Mouse (Mus musculus): ENCODE measurements around the gene Stab1. TPM values are rescaled to one million over a fixed set of nuclear protein-coding genes. Genes with fewer than 3 reads are reported as not detected.

The Stab1 gene
- polyA plus RNA-seq, 1 experiment from 2014 or later: 32.3 TPM

- peaks cover 39% of the 10 kb centered on the region for H3K36me3 ChIP-seq
Observed at GRCm38 (mm10) chr14:31193791-31194190, 25.4 kb upstream of the Stab1 start.

DNA sequence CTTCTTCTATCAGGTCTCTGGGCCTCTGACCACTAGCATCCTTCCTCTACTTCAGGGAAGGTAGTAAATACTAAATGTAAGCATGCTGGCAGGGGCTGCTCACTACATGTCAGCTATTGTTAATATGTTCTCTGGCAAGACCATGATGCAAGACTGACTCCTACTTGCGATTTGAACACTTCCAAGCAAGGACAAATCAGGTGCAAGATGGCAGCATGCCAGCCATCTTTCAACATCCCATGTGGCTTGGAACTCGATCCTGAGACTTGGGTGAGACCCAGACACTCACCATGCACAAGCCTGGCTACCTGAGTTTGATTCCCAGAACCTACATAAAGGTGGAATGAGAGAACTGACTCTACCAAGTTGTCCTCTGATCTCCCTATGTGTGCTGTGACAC lies 23.5 kb upstream of the Stab1 start:
- H3K27ac ChIP-seq: no peak overlapping the region
- H3K9ac ChIP-seq: no peak overlapping the region
- ATAC-seq: no peak
- H3K9me3 ChIP-seq: no peaks in the 10 kb centered on the region
- no peak overlapping the region for H3K4me3 ChIP-seq (replicated peaks)
- no peak overlapping the region for H3K4me2 ChIP-seq (replicated peaks)
- 0 out of 2 replicates have a peak, but pooled peaks cover 6% of the 10 kb centered on the region for H3K4me1 ChIP-seq (replicated peaks)
- H3K36me3 ChIP-seq: peaks cover 52% of the 10 kb centered on the region
- no peaks in the 10 kb centered on the region for H3K27me3 ChIP-seq (replicated peaks)
- 71% methylated on average over 2 of the region's 2 CpGs for WGBS

More at GRCm38 (mm10) chr14:31193791-31194190, 25.4 kb upstream of the Stab1 start:
- Histone ChIP-seq H3K4me2 (replicated peaks) (no peak overlapping the region), H3K9me3 (no peaks in the 10 kb centered on the region), H3K4me3 (replicated peaks) (no peak overlapping the region), H3K4me1 (replicated peaks) (0 out of 2 replicates have a peak, but pooled peaks cover 8% of the 10 kb centered on the region), H3K9ac (no peak overlapping the region), H3K27me3 (replicated peaks) (no peaks in the 10 kb centered on the region), H3K27ac (no peak overlapping the region)
- WGBS: 67% methylated on average over 7 of the region's 7 CpGs
- no peak for ATAC-seq

DNA sequence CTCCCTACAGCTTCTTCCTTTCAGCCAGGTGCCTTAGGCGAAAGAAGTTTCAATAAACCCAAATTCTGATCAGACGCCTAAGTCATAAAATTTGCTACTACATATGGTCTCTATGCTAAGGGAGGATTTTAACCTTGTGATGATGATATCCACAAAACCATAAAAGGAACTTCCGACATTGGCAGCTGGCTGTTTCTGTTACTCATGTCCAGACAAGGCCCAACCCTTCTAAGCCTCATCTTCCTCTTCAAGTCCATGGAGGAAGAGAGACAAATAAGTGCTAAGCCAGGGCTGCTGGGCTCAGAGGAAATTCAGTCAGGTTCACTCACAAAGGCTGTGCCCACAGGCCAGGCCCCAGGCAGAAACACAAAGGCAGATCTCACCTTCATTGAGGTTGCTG lies 20.9 kb upstream of the Stab1 start:
- no peaks in the 10 kb centered on the region for H3K27me3 ChIP-seq (replicated peaks)
- peaks cover 70% of the 10 kb centered on the region for H3K36me3 ChIP-seq
- H3K4me2 ChIP-seq (replicated peaks): no peak overlapping the region
- 86% methylated on average over 3 of the region's 3 CpGs for WGBS
- ATAC-seq: no peak
- no peaks in the 10 kb centered on the region for H3K9me3 ChIP-seq
- H3K4me3 ChIP-seq (replicated peaks): no peak overlapping the region
- H3K4me1 ChIP-seq (replicated peaks): no peaks in the 10 kb centered on the region
- no peak overlapping the region for H3K9ac ChIP-seq
- H3K27ac ChIP-seq: no peak overlapping the region

DNA sequence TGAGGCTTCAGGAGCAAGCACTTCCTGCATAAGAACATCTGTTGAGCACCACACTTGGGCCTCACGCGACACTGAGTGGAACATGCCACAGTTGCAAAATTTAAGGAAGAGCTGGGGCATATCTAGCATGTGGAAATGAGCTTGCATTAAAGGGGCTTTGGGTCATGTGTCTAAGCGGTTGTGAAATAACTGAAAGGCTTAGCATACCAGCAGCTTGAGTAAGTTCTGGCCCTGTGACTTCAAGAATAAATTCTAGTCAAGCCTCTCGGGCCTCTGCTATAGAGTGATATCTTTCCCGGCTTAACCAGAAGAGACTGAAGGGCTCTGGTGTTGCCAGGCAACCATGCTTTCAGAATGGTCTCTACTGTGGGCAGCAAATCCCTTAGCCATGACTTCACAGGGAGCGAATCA lies 20.3 kb upstream of the Stab1 start:
- ATAC-seq: peak; percentile 36; the same call in 1 of the 2 replicates

DNA sequence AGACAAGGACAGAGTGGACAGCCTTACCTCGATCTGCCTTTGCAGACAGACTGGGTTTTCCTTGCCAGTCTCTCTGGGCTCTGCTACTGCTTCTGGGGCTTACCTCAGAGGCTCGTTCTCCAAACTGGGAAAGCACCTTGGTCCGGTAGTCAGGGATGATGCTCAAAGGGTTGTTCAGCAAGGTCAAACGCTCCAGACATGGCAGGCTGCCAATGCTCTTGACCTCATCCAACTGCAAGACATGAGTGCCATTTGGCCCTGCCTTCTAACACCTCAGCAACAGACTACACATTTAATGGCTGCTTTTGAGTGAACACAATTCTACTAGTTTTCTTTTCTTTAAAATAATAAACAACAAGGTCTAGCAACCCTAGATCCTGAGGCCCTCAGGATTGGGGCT lies 18.2 kb upstream of the Stab1 start:
- H3K9me3 ChIP-seq: no peaks in the 10 kb centered on the region
- no peak overlapping the region for H3K9ac ChIP-seq
- no peak overlapping the region for H3K4me3 ChIP-seq (replicated peaks)
- H3K27me3 ChIP-seq (replicated peaks): no peaks in the 10 kb centered on the region
- no peak for ATAC-seq
- H3K4me1 ChIP-seq (replicated peaks): no peaks in the 10 kb centered on the region
- H3K27ac ChIP-seq: no peak overlapping the region
- peaks cover 73% of the 10 kb centered on the region for H3K36me3 ChIP-seq
- 86% methylated on average over 4 of the region's 4 CpGs for WGBS
- H3K4me2 ChIP-seq (replicated peaks): no peak overlapping the region

More for the DNA sequence above, 20.3 kb upstream of the Stab1 start:
- WGBS: 68% methylated on average over 6 of the region's 6 CpGs
- H3K4me2 ChIP-seq (replicated peaks): no peak overlapping the region
- H3K27me3 ChIP-seq (replicated peaks): no peaks in the 10 kb centered on the region
- no peaks in the 10 kb centered on the region for H3K4me1 ChIP-seq (replicated peaks)
- H3K36me3 ChIP-seq: peaks cover 75% of the 10 kb centered on the region
- H3K9ac ChIP-seq: no peak overlapping the region
- H3K9me3 ChIP-seq: no peaks in the 10 kb centered on the region
- no peak overlapping the region for H3K27ac ChIP-seq
- H3K4me3 ChIP-seq (replicated peaks): no peak overlapping the region

DNA sequence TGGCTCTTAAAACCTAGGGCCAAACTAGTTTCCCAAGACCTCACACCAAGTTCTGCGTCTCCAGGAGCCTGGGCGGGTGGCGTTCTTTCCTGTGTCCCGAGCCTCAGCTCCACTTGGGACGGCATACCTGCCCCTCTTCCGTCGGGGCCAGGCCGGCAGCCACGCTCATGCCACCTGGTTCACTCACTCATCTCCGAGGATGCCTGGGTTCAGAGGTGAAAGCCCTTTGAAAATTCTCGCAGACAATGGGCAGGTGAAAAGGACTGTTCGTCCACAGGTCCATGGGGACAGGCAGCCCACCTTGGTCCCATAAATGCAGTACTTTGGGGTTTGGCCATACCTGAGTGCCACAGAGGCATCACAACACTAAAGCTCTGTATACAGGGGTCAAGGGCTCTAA lies 15.8 kb upstream of the Stab1 start:
- no peaks in the 10 kb centered on the region for H3K9me3 ChIP-seq
- no peak overlapping the region for H3K27ac ChIP-seq
- no peak overlapping the region for H3K9ac ChIP-seq
- H3K4me1 ChIP-seq (replicated peaks): no peaks in the 10 kb centered on the region
- ATAC-seq: no peak
- H3K4me2 ChIP-seq (replicated peaks): no peak overlapping the region
- WGBS: 92% methylated on average over 12 of the region's 12 CpGs
- no peak overlapping the region for H3K4me3 ChIP-seq (replicated peaks)
- peaks cover 75% of the 10 kb centered on the region for H3K36me3 ChIP-seq
- no peaks in the 10 kb centered on the region for H3K27me3 ChIP-seq (replicated peaks)

DNA sequence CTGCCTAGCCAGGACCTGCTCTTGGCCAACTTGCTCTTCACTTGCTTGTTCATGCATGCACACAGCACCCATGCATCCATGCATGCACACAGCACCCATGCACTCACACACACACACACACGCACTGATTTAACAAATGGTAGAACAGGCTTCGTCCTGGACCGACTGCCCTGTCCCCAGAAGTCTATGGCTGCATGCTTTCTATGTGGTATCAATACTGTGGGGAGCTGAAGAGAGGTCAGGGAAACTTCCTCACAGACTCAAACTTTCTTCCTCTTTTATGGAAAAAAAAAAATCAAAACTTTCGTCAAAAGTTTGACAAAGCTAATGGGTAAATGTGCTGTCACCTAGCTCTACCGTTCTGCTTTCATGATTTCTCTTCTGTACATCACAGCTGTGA lies 15.1 kb upstream of the Stab1 start:
- no peak overlapping the region for H3K27ac ChIP-seq
- peaks cover 77% of the 10 kb centered on the region for H3K36me3 ChIP-seq
- WGBS: 86% methylated on average over 5 of the region's 5 CpGs
- no peak overlapping the region for H3K4me2 ChIP-seq (replicated peaks)
- no peaks in the 10 kb centered on the region for H3K4me1 ChIP-seq (replicated peaks)
- H3K27me3 ChIP-seq (replicated peaks): no peaks in the 10 kb centered on the region
- no peak overlapping the region for H3K9ac ChIP-seq
- H3K4me3 ChIP-seq (replicated peaks): no peak overlapping the region
- H3K9me3 ChIP-seq: no peaks in the 10 kb centered on the region
- ATAC-seq: no peak

DNA sequence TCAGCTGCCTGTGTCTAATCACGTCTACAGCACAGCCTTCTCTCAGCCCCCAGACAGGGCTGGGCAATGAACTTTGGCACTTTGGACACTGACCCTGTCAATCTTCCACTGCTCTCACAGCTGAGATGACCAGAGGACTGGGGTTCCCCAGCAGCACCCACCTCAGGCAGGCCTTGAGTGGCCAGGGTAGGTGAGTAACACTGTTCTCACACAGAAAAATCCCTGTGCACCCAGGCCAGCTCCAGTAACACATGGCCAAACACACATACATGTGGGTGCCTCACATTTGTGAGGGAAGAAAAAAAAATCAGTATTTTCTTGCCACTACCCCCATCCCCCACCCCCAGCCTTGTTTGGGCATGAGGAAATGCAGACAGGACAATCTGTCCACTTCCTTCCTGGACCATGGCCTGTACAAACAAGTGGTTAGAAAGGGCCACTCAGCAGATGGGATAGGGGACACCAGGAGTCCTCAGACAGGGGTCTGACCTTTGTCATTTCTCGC lies 14.4 kb upstream of the Stab1 start:
- WGBS: 61% methylated on average over 2 of the region's 2 CpGs
- 0 out of 2 replicates have a peak, but pooled peaks have one; percentile 29 for ATAC-seq

DNA sequence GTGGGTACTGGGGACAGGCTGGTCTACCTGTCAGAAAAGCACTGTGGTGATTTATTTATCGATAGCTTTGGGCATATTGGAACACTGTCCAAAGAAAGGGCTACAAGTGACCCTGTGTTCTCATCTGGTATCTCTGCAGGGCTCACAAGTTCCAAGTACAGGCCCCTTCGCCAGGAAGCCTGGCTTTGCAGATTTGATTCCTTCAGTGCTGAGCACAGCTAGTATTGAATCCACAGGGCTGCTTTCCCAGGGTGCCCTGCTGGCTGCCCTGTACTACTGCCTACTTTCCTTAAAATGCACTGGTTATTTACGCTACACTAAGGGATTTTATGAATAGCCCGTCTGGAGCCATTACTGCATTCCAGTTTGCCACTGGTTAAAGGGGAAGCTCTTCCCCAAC lies 13.1 kb upstream of the Stab1 start:
- no peak overlapping the region for H3K4me2 ChIP-seq (replicated peaks)
- no peak overlapping the region for H3K27ac ChIP-seq
- H3K4me1 ChIP-seq (replicated peaks): no peaks in the 10 kb centered on the region
- H3K36me3 ChIP-seq: peaks cover 74% of the 10 kb centered on the region
- ATAC-seq: no peak
- no peaks in the 10 kb centered on the region for H3K9me3 ChIP-seq
- H3K4me3 ChIP-seq (replicated peaks): no peak overlapping the region
- no peaks in the 10 kb centered on the region for H3K27me3 ChIP-seq (replicated peaks)
- no peak overlapping the region for H3K9ac ChIP-seq
- WGBS: 81% methylated on average over 4 of the region's 4 CpGs

More for the DNA sequence above, 14.4 kb upstream of the Stab1 start:
- Histone ChIP-seq H3K36me3 (peaks cover 73% of the 10 kb centered on the region), H3K4me2 (replicated peaks) (no peak overlapping the region), H3K4me3 (replicated peaks) (no peak overlapping the region), H3K9ac (no peak overlapping the region), H3K4me1 (replicated peaks) (no peaks in the 10 kb centered on the region), H3K27me3 (replicated peaks) (no peaks in the 10 kb centered on the region), H3K27ac (no peak overlapping the region), H3K9me3 (no peaks in the 10 kb centered on the region)

GRCm38 (mm10) chr14:31179677-31180365 lies 11.4 kb upstream of the Stab1 start:
- peaks cover 82% of the 10 kb centered on the region for H3K36me3 ChIP-seq
- WGBS: 87% methylated on average over 12 of the region's 12 CpGs

DNA sequence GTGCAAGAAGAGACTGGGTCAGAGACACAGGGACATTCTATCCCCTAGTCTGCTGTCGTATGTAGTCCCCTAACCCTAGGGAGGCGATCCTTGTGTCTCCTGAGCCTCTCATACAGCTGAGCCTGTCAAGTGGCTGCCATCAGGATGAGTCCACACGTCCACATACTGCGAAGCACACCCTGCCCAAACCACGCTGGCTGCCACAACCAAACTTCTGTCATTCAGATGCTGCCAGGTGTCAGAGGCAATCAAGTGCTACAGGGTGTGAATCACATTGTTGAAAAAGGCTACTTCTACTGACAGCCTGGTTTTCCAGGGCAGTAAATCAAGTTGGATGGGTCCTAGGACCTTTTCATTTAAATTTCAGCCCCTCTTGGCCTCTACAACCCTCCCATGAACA lies 9.3 kb upstream of the Stab1 start:
- peaks cover 85% of the 10 kb centered on the region for H3K36me3 ChIP-seq
- no peaks in the 10 kb centered on the region for H3K9me3 ChIP-seq
- H3K4me2 ChIP-seq (replicated peaks): no peak overlapping the region
- H3K9ac ChIP-seq: no peak overlapping the region
- H3K4me1 ChIP-seq (replicated peaks): no peaks in the 10 kb centered on the region
- H3K27ac ChIP-seq: no peak overlapping the region
- H3K4me3 ChIP-seq (replicated peaks): no peak overlapping the region
- WGBS: 89% methylated on average over 5 of the region's 5 CpGs
- H3K27me3 ChIP-seq (replicated peaks): no peaks in the 10 kb centered on the region
- no peak for ATAC-seq

More at GRCm38 (mm10) chr14:31179677-31180365, 11.4 kb upstream of the Stab1 start:
- H3K27ac ChIP-seq: no peak overlapping the region
- ATAC-seq: no peak
- no peak overlapping the region for H3K4me2 ChIP-seq (replicated peaks)
- H3K4me1 ChIP-seq (replicated peaks): no peaks in the 10 kb centered on the region
- H3K27me3 ChIP-seq (replicated peaks): no peaks in the 10 kb centered on the region
- no peak overlapping the region for H3K9ac ChIP-seq
- no peaks in the 10 kb centered on the region for H3K9me3 ChIP-seq
- H3K4me3 ChIP-seq (replicated peaks): no peak overlapping the region

DNA sequence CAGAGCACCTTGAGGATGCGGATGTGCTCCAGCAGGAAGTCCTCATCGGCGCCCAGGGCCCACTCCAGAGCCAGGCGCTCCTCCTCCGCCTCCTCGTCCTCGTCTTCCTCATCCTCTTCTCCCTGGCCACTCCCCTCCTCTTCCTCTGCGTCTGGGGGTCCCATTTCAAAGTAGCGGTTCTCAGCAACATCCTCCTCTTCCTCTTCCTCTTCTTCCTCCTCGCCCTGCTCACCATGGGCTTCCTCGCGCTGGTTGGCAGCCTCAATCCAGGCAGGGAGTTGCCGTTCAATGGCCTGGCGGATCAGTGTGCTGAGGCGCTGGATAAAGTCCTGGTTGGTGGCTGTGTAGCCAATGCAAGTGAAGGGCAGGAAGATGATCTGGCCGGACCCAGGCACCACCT lies 8.8 kb upstream of the Stab1 start:
- H3K27ac ChIP-seq: no peak overlapping the region
- H3K27me3 ChIP-seq (replicated peaks): no peaks in the 10 kb centered on the region
- no peak for ATAC-seq
- H3K4me1 ChIP-seq (replicated peaks): no peaks in the 10 kb centered on the region
- no peaks in the 10 kb centered on the region for H3K9me3 ChIP-seq
- no peak overlapping the region for H3K4me2 ChIP-seq (replicated peaks)
- 83% methylated on average over 16 of the region's 16 CpGs for WGBS
- H3K4me3 ChIP-seq (replicated peaks): no peak overlapping the region
- no peak overlapping the region for H3K9ac ChIP-seq
- H3K36me3 ChIP-seq: peaks cover 85% of the 10 kb centered on the region

GRCm38 (mm10) chr14:31173537-31173936 lies 5.1 kb upstream of the Stab1 start:
- H3K4me2 ChIP-seq (replicated peaks): no peak overlapping the region
- H3K4me1 ChIP-seq (replicated peaks): no peaks in the 10 kb centered on the region
- H3K9ac ChIP-seq: no peak overlapping the region
- ATAC-seq: no peak
- WGBS: 88% methylated on average over 7 of the region's 7 CpGs
- H3K27ac ChIP-seq: no peak overlapping the region
- no peaks in the 10 kb centered on the region for H3K9me3 ChIP-seq
- no peaks in the 10 kb centered on the region for H3K27me3 ChIP-seq (replicated peaks)
- no peak overlapping the region for H3K4me3 ChIP-seq (replicated peaks)
- H3K36me3 ChIP-seq: peaks cover 75% of the 10 kb centered on the region

All from intestine, embryonic 15.5 days (tissue).